Mouse (Mus musculus) ES-E14 (cell line): ENCODE measurements at regions not wholly inside any gene's neighbourhood (a gene's known extent, or its start where the extent isn't known, plus 50 kb on each side); places are given as distances from the start of the nearest gene placed in this dataset.

ENCODE experiments used
- MAFK ChIP-seq: IDR thresholded peaks from 2 replicates; pipeline ENCODE4 v1.6.1; 2014; ENCODE audit warnings: mild to moderate bottlenecking, low read depth, low read length, inconsistent platforms; ENCODE audit not compliant: insufficient read depth
- ZNF384 ChIP-seq: IDR thresholded peaks from 2 replicates; pipeline ENCODE4 v1.6.1; 2012; ENCODE audit warnings: low read depth, low read length, inconsistent platforms

- TF ChIP-seq MAFK, result no peak
- TF ChIP-seq ZNF384, result no peak
Observed at GRCm38 (mm10) chr13:37240048-37240447, 105.0 kb upstream of the Ly86 start.
